Mouse (Mus musculus) CH12.LX (cell line): Measurements from ENCODE around the gene Tasp1.

ENCODE experiments used
- CTCF ChIP-seq, 2 experiments: IDR thresholded peaks in 1 of 2; conservative IDR thresholded peaks in 1 of 2; 2 replicates each; pipeline ENCODE4 v1.5.1; 2011 to 2012; ENCODE audit warnings: low read depth in 2 of 2, low read length in 2 of 2, improper control_type of control experiment in 1 of 2, inconsistent platforms in 1 of 2, mild to moderate bottlenecking in 1 of 2, moderate library complexity in 1 of 2
- EP300 ChIP-seq: IDR thresholded peaks from 2 replicates; pipeline ENCODE4 v1.6.1; 2011; ENCODE audit warnings: low read length, improper control_type of control experiment
- MAX ChIP-seq: IDR thresholded peaks from 2 replicates; pipeline ENCODE4 v1.6.1; 2011; ENCODE audit warnings: low read length, improper control_type of control experiment

DNA sequence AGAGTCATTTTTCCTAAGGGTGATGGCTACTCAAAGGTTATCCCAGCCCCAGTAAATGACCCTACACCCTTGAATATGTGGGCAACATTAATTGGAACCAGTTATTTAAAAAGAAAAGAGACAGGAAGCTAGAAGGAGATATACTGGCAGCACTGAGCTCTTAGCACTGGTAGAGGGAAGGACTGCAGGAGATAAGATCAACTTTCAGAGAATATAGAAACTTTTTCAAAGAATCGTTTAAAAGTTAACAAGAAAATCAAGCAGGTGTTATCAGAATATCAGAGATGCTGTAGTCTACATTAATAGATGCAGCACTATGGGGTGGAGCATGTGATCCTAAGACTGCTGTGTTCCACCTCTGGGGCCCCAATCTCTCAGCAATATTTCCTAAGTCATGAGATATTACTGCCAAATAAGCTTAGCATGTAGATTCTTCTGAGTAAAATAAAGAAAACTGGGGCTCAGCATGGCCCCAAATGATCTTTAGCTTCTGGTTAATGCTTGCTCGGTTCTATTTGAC is 14.9 kb downstream of the Tasp1 start:
- TF ChIP-seq CTCF (conservative IDR thresholded peaks at IDR 0.05 in 1 of 2, IDR thresholded peaks at IDR 0.05 in 1 of 2; ENCODE audit: low read depth in 2 of 2, low read length in 2 of 2): no peak
- TF ChIP-seq MAX: no peak
- TF ChIP-seq EP300: no peak
